Mouse (Mus musculus): ENCODE measurements around the gene Lyg1. TPM values are rescaled to one million over a fixed set of nuclear protein-coding genes. Genes with fewer than 3 reads are reported as not detected.
"Not testable (repeated sequence)": the region's sequence is repeated elsewhere in the genome, so short reads cannot be mapped to it uniquely, and the experiment has no call there.

Gene Lyg1
- polyA plus RNA-seq, 1 experiment from 2014 or later, result not detected

GRCm38 (mm10) chr1:37987856-37988255 is 30.3 kb upstream of the Lyg1 start:
- Histone ChIP-seq H3K9ac (replicated peaks; ENCODE audit: low read length) (no peak overlapping the region), H3K9me3 (ENCODE audit: low read length) (no peaks in the 10 kb centered on the region), H3K27ac (ENCODE audit: low read length) (no peak overlapping the region), H3K4me2 (replicated peaks; ENCODE audit: low read depth, low read length) (no peak overlapping the region), H3K4me3 (ENCODE audit: low read length) (no peak overlapping the region), H3K36me3 (ENCODE audit: insufficient read depth, low read length) (peaks cover 60% of the 10 kb centered on the region), H3K27me3 (ENCODE audit: insufficient read depth, low read length) (no peaks in the 10 kb centered on the region), H3K4me1 (ENCODE audit: insufficient read depth, low read length) (no peaks in the 10 kb centered on the region)
- ATAC-seq (ENCODE audit: low FRiP score, low TSS enrichment), result no peak
- 92% methylated on average over 5 of the region's 5 CpGs for WGBS

- Histone ChIP-seq H3K9ac (replicated peaks; ENCODE audit: low read length) (no peak overlapping the region), H3K4me1 (ENCODE audit: insufficient read depth, low read length) (no peaks in the 10 kb centered on the region), H3K27me3 (ENCODE audit: insufficient read depth, low read length) (no peaks in the 10 kb centered on the region), H3K4me3 (ENCODE audit: low read length) (no peak overlapping the region), H3K4me2 (replicated peaks; ENCODE audit: low read depth, low read length) (no peak overlapping the region), H3K27ac (ENCODE audit: low read length) (no peak overlapping the region), H3K9me3 (ENCODE audit: low read length) (no peaks in the 10 kb centered on the region), H3K36me3 (ENCODE audit: insufficient read depth, low read length) (peaks cover 42% of the 10 kb centered on the region)
- ATAC-seq (ENCODE audit: low FRiP score, low TSS enrichment), result no peak
- 78% methylated on average over 9 of the region's 9 CpGs for WGBS
These were observed 28.3 kb upstream of the Lyg1 start for GRCm38 (mm10) chr1:37985764-37986323.

GRCm38 (mm10) chr1:37984326-37984725 is 26.8 kb upstream of the Lyg1 start:
- Histone ChIP-seq H3K27ac (ENCODE audit: low read length) (no peak overlapping the region), H3K4me1 (ENCODE audit: insufficient read depth, low read length) (no peaks in the 10 kb centered on the region), H3K27me3 (ENCODE audit: insufficient read depth, low read length) (no peaks in the 10 kb centered on the region), H3K36me3 (ENCODE audit: insufficient read depth, low read length) (peaks cover 28% of the 10 kb centered on the region), H3K4me3 (ENCODE audit: low read length) (no peak overlapping the region), H3K9me3 (ENCODE audit: low read length) (no peaks in the 10 kb centered on the region), H3K9ac (replicated peaks; ENCODE audit: low read length) (no peak overlapping the region), H3K4me2 (replicated peaks; ENCODE audit: low read depth, low read length) (no peak overlapping the region)
- no peak for ATAC-seq (ENCODE audit: low FRiP score, low TSS enrichment)
- WGBS, result 92% methylated on average over 1 of the region's 1 CpGs

GRCm38 (mm10) chr1:37977303-37977702 is 19.7 kb upstream of the Lyg1 start:
- Histone ChIP-seq H3K4me2 (replicated peaks; ENCODE audit: low read depth, low read length) (no peak overlapping the region), H3K9ac (replicated peaks; ENCODE audit: low read length) (no peak overlapping the region), H3K4me3 (ENCODE audit: low read length) (no peak overlapping the region), H3K27ac (ENCODE audit: low read length) (no peak overlapping the region), H3K36me3 (ENCODE audit: insufficient read depth, low read length) (no peaks in the 10 kb centered on the region), H3K27me3 (ENCODE audit: insufficient read depth, low read length) (no peaks in the 10 kb centered on the region), H3K4me1 (ENCODE audit: insufficient read depth, low read length) (no peaks in the 10 kb centered on the region), H3K9me3 (ENCODE audit: low read length) (no peaks in the 10 kb centered on the region)
- no peak for ATAC-seq (ENCODE audit: low FRiP score, low TSS enrichment)
- WGBS, result 94% methylated on average over 7 of the region's 7 CpGs

GRCm38 (mm10) chr1:37976666-37977065 is 19.1 kb upstream of the Lyg1 start:
- not testable (repeated sequence) for H3K27me3 ChIP-seq (ENCODE audit: insufficient read depth, low read length); H3K9me3 ChIP-seq (ENCODE audit: low read length); H3K4me3 ChIP-seq (ENCODE audit: low read length); H3K27ac ChIP-seq (ENCODE audit: low read length); ATAC-seq (ENCODE audit: low FRiP score, low TSS enrichment); H3K4me2 ChIP-seq (replicated peaks; ENCODE audit: low read depth, low read length); H3K36me3 ChIP-seq (ENCODE audit: insufficient read depth, low read length); H3K9ac ChIP-seq (replicated peaks; ENCODE audit: low read length); H3K4me1 ChIP-seq (ENCODE audit: insufficient read depth, low read length)
- 76% methylated on average over 9 of the region's 9 CpGs for WGBS

GRCm38 (mm10) chr1:37971520-37971919 is 14.0 kb upstream of the Lyg1 start:
- Histone ChIP-seq H3K4me2 (replicated peaks; ENCODE audit: low read depth, low read length) (no peak overlapping the region), H3K9me3 (ENCODE audit: low read length) (no peaks in the 10 kb centered on the region), H3K27ac (ENCODE audit: low read length) (no peak overlapping the region), H3K9ac (replicated peaks; ENCODE audit: low read length) (no peak overlapping the region), H3K4me1 (ENCODE audit: insufficient read depth, low read length) (no peaks in the 10 kb centered on the region), H3K4me3 (ENCODE audit: low read length) (no peak overlapping the region), H3K36me3 (ENCODE audit: insufficient read depth, low read length) (no peaks in the 10 kb centered on the region), H3K27me3 (ENCODE audit: insufficient read depth, low read length) (no peaks in the 10 kb centered on the region)
- no peak for ATAC-seq (ENCODE audit: low FRiP score, low TSS enrichment)
- WGBS, result 64% methylated on average over 4 of the region's 4 CpGs

- WGBS, result 80% methylated on average over 6 of the region's 6 CpGs
- Histone ChIP-seq H3K27ac (ENCODE audit: low read length) (no peak overlapping the region), H3K9me3 (ENCODE audit: low read length) (no peaks in the 10 kb centered on the region), H3K4me1 (ENCODE audit: insufficient read depth, low read length) (no peaks in the 10 kb centered on the region), H3K4me2 (replicated peaks; ENCODE audit: low read depth, low read length) (no peak overlapping the region), H3K9ac (replicated peaks; ENCODE audit: low read length) (no peak overlapping the region), H3K27me3 (ENCODE audit: insufficient read depth, low read length) (no peaks in the 10 kb centered on the region), H3K36me3 (ENCODE audit: insufficient read depth, low read length) (no peaks in the 10 kb centered on the region), H3K4me3 (ENCODE audit: low read length) (no peak overlapping the region)
- no peak for ATAC-seq (ENCODE audit: low FRiP score, low TSS enrichment)
These were observed 11.2 kb upstream of the Lyg1 start for GRCm38 (mm10) chr1:37968746-37969145.

GRCm38 (mm10) chr1:37965571-37965970 is 8.0 kb upstream of the Lyg1 start:
- Histone ChIP-seq H3K4me2 (replicated peaks; ENCODE audit: low read depth, low read length) (no peak overlapping the region), H3K9ac (replicated peaks; ENCODE audit: low read length) (no peak overlapping the region), H3K27me3 (ENCODE audit: insufficient read depth, low read length) (no peaks in the 10 kb centered on the region), H3K27ac (ENCODE audit: low read length) (no peak overlapping the region), H3K4me1 (ENCODE audit: insufficient read depth, low read length) (no peaks in the 10 kb centered on the region), H3K36me3 (ENCODE audit: insufficient read depth, low read length) (no peaks in the 10 kb centered on the region), H3K9me3 (ENCODE audit: low read length) (no peaks in the 10 kb centered on the region), H3K4me3 (ENCODE audit: low read length) (no peak overlapping the region)
- 53% methylated on average over 10 of the region's 10 CpGs for WGBS
- no peak for ATAC-seq (ENCODE audit: low FRiP score, low TSS enrichment)

GRCm38 (mm10) chr1:37959486-37959885 is 1.9 kb upstream of the Lyg1 start:
- Histone ChIP-seq H3K9me3 (ENCODE audit: low read length) (no peaks in the 10 kb centered on the region), H3K27me3 (ENCODE audit: insufficient read depth, low read length) (no peaks in the 10 kb centered on the region)
- ATAC-seq (ENCODE audit: low FRiP score, low TSS enrichment), result no peak

GRCm38 (mm10) chr1:37958516-37958915 is 957 bp upstream of the Lyg1 start:
- no peak overlapping the region for H3K4me3 ChIP-seq (ENCODE audit: low read length)
- no peak overlapping the region for H3K4me2 ChIP-seq (replicated peaks; ENCODE audit: low read depth, low read length)
- no peak for ATAC-seq (ENCODE audit: low FRiP score, low TSS enrichment)
- no peaks in the 10 kb centered on the region for H3K36me3 ChIP-seq (ENCODE audit: insufficient read depth, low read length)
- no peaks in the 10 kb centered on the region for H3K4me1 ChIP-seq (ENCODE audit: insufficient read depth, low read length)
- 67% methylated on average over 2 of the region's 2 CpGs for WGBS
- no peaks in the 10 kb centered on the region for H3K9me3 ChIP-seq (ENCODE audit: low read length)
- no peak overlapping the region for H3K9ac ChIP-seq (replicated peaks; ENCODE audit: low read length)
- H3K27ac ChIP-seq (ENCODE audit: low read length), result no peak overlapping the region
- no peaks in the 10 kb centered on the region for H3K27me3 ChIP-seq (ENCODE audit: insufficient read depth, low read length)

More at GRCm38 (mm10) chr1:37959486-37959885, 1.9 kb upstream of the Lyg1 start:
- Histone ChIP-seq H3K4me3 (ENCODE audit: low read length) (no peak overlapping the region), H3K9ac (replicated peaks; ENCODE audit: low read length) (no peak overlapping the region), H3K36me3 (ENCODE audit: insufficient read depth, low read length) (no peaks in the 10 kb centered on the region), H3K4me1 (ENCODE audit: insufficient read depth, low read length) (no peaks in the 10 kb centered on the region), H3K27ac (ENCODE audit: low read length) (no peak overlapping the region), H3K4me2 (replicated peaks; ENCODE audit: low read depth, low read length) (no peak overlapping the region)
- WGBS, result 75% methylated on average over 5 of the region's 5 CpGs
